8 mouse cellular contexts compared by ENCODE assay signal in the genomic region with DNA sequence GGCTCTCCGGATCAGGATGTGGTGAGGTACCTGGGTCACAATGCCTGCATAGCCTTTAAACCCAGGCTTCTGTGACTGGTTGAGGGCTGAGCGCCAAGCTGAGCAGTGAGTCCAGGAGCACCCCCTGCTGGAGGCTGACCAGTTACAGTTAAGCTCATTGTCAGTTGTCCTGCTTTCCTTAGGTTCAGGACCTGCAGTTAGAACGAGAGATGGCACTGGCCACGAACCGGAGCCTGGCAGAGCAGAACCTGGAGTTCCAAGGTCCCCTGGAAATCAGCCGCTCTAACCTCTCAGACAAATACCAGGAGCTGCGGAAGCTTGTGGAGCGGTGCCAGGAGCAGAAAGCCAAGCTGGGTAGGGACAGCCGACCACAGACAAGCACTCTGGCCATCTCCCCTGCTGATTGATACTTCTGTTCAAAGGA. TPM values are rescaled to one million over a fixed set of nuclear protein-coding genes. Genes with fewer than 3 reads are reported as not detected.
DNase-seq lines count a peak whose midpoint lies in the region; ATAC-seq and TF ChIP-seq lines count a peak whose summit lies in the region.

No protein-coding gene starts in this region.

- H3K27ac ChIP-seq in testis, adult 2 months (ENCODE audit: control insufficient read depth, insufficient read depth, low read depth, low read length) = no peak overlapping the region
- 0 out of 2 replicates have a peak overlapping the region, but pooled peaks have one; percentile 4 for H3K27ac ChIP-seq in embryonic facial prominence, embryonic 10.5 days (replicated peaks)
- peak overlapping the region; percentile 41; the same call in 1 of the 2 replicates for H3K27ac ChIP-seq in intestine, postnatal 0 days (ENCODE audit: low read depth, low read length)
- peak overlapping the region; percentile 90 for H3K27ac ChIP-seq in midbrain, embryonic 13.5 days

- DNase-seq in testis, postnatal 14 days (ENCODE audit: low spot score) = no peak
- peak; percentile 50 for DNase-seq in embryonic facial prominence, embryonic 10.5 days (ENCODE audit: low spot score)
- peak; percentile 34 to 45 for DNase-seq in gastrocnemius, postnatal 36 days
- DNase-seq in left cerebral cortex, postnatal 25 days (ENCODE audit: low spot score in 2 of 2) = peak; percentile 74 to 77
- peak; percentile 37 to 49 for DNase-seq in spleen, postnatal 14 days (ENCODE audit: low spot score in 2 of 2)

- ATAC-seq in intestine, postnatal 0 days = 0 out of 2 replicates have a peak, but pooled peaks have one; percentile 23
- no peak; the same call in 1 of the 2 replicates for ATAC-seq in midbrain, embryonic 13.5 days

- H3K4me2 ChIP-seq in intestine, postnatal 0 days (replicated peaks; ENCODE audit: low read depth) = no peak overlapping the region
- H3K4me2 ChIP-seq in midbrain, embryonic 13.5 days (replicated peaks) = no peak overlapping the region

- no peak overlapping the region for H3K4me3 ChIP-seq in testis, adult 2 months (ENCODE audit: control insufficient read depth, low read depth, low read length)
- H3K4me3 ChIP-seq in embryonic facial prominence, embryonic 10.5 days = no peak overlapping the region
- H3K4me3 ChIP-seq in intestine, postnatal 0 days (ENCODE audit: low read depth, low read length) = no peak overlapping the region
- H3K4me3 ChIP-seq in midbrain, embryonic 13.5 days (replicated peaks) = no peak overlapping the region

- 0 out of 2 replicates have a peak, but pooled peaks cover 2% of the 10 kb centered on the region for H3K4me1 ChIP-seq in testis, adult 2 months (ENCODE audit: control insufficient read depth, insufficient read depth, low read length)
- H3K4me1 ChIP-seq in embryonic facial prominence, embryonic 10.5 days = peaks cover 16% of the 10 kb centered on the region
- H3K4me1 ChIP-seq in intestine, postnatal 0 days (replicated peaks; ENCODE audit: control insufficient read depth, insufficient read depth, low read length) = no peaks in the 10 kb centered on the region
- peaks cover 29% of the 10 kb centered on the region for H3K4me1 ChIP-seq in midbrain, embryonic 13.5 days (replicated peaks)

- no peaks in the 10 kb centered on the region for H3K9me3 ChIP-seq in embryonic facial prominence, embryonic 10.5 days
- H3K9me3 ChIP-seq in intestine, postnatal 0 days (ENCODE audit: control insufficient read depth) = no peaks in the 10 kb centered on the region
- H3K9me3 ChIP-seq in midbrain, embryonic 13.5 days = no peaks in the 10 kb centered on the region

- peaks cover 5% of the 10 kb centered on the region for H3K36me3 ChIP-seq in testis, adult 2 months (ENCODE audit: control insufficient read depth, insufficient read depth, low read length)
- peaks cover 78% of the 10 kb centered on the region for H3K36me3 ChIP-seq in embryonic facial prominence, embryonic 10.5 days (replicated peaks)
- peaks cover 67% of the 10 kb centered on the region for H3K36me3 ChIP-seq in intestine, postnatal 0 days (ENCODE audit: control insufficient read depth, insufficient read depth)
- H3K36me3 ChIP-seq in midbrain, embryonic 13.5 days = peaks cover 59% of the 10 kb centered on the region

- intact Hi-C loops in gastrocnemius, postnatal 36 days (cut with DNase I) = no loop called here
- intact Hi-C loops in left cerebral cortex, postnatal 25 days (cut with DNase I) = loop anchor here (5.0 kb wide), 4 partner anchors 102 to 242 kb away; partner anchors contain the start of genes Tmem109 and Tmem132a

- no peak for TF ChIP-seq POLR2A in testis, adult 2 months (IDR thresholded peaks at IDR 0.05; ENCODE audit: control insufficient read depth, low read depth, low read length)

- H3K9ac ChIP-seq in intestine, postnatal 0 days (ENCODE audit: low read depth, low read length) = no peak overlapping the region
- H3K9ac ChIP-seq in midbrain, embryonic 13.5 days (replicated peaks) = no peak overlapping the region; the same call in 1 of the 2 replicates

- WGBS in embryonic facial prominence, embryonic 10.5 days = 83% methylated on average over 9 of the region's 9 CpGs
- 75% methylated on average over 9 of the region's 9 CpGs for WGBS in intestine, postnatal 0 days
- WGBS in midbrain, embryonic 13.5 days = 69% methylated on average over 9 of the region's 9 CpGs

- H3K27me3 ChIP-seq in testis, adult 2 months (ENCODE audit: control insufficient read depth, insufficient read depth, low read length) = no peaks in the 10 kb centered on the region
- H3K27me3 ChIP-seq in embryonic facial prominence, embryonic 10.5 days (replicated peaks; ENCODE audit: low read depth, poor library complexity, severe bottlenecking) = no peaks in the 10 kb centered on the region
- no peaks in the 10 kb centered on the region for H3K27me3 ChIP-seq in intestine, postnatal 0 days (replicated peaks; ENCODE audit: control insufficient read depth, insufficient read depth, low read length)
- no peaks in the 10 kb centered on the region for H3K27me3 ChIP-seq in midbrain, embryonic 13.5 days

- TF ChIP-seq CTCF in testis, adult 2 months (IDR thresholded peaks at IDR 0.05; ENCODE audit: control insufficient read depth, insufficient read depth, insufficient replicate concordance, low read depth, low read length) = peak; percentile 51; the same call in 1 of the 2 replicates
- peak; percentile 81 for TF ChIP-seq CTCF in intestine, postnatal 0 days (IDR thresholded peaks at IDR 0.05; ENCODE audit: low read depth)

RNA-seq across cellular contexts. Expression of gene Vps37c, which starts 21.6 kb away (rescaled TPM):
- polyA plus RNA-seq in testis, adult 2 months (2012; rRNA removed) = 29.0 and 33.6 TPM in 2 replicates
- polyA plus RNA-seq in embryonic facial prominence, embryonic 10.5 days (2016; fragmentation: Nextera tagmentation; extraction: Ambion mirVana) = 37.6 and 40.8 TPM in 2 replicates
- total RNA-seq in gastrocnemius, postnatal 36 days (2021) = 10 to 100 TPM; 16.1 to 21.6 TPM
- 31.3 and 32.2 TPM in 2 replicates for polyA plus RNA-seq in intestine, postnatal 0 days (2015; fragmentation: Nextera tagmentation; extraction: Ambion mirVana)
- 10 to 100 TPM; 27.3 to 32.3 TPM for total RNA-seq in left cerebral cortex, postnatal 25 days (2021)
- 33.1 and 35.5 TPM in 2 replicates for polyA plus RNA-seq in midbrain, embryonic 13.5 days (2015; fragmentation: Nextera tagmentation; extraction: Ambion mirVana)

RNA-seq across cellular contexts. Expression of gene Cd5, which starts 28.7 kb away (rescaled TPM):
- 0.06 and 0.18 TPM in 2 replicates for polyA plus RNA-seq in testis, adult 2 months (2012; rRNA removed)
- 0.15 and 0.19 TPM in 2 replicates for polyA plus RNA-seq in embryonic facial prominence, embryonic 10.5 days (2016; fragmentation: Nextera tagmentation; extraction: Ambion mirVana)
- total RNA-seq in gastrocnemius, postnatal 36 days (2021) = under 1 TPM in 1 of 2 experiments, not detected in 1; 0.59 TPM
- polyA plus RNA-seq in intestine, postnatal 0 days (2015; fragmentation: Nextera tagmentation; extraction: Ambion mirVana) = 0.12 and 0.18 TPM in 2 replicates
- total RNA-seq in left cerebral cortex, postnatal 25 days (2021) = not detected
- 0.24 TPM in 2 replicates for polyA plus RNA-seq in midbrain, embryonic 13.5 days (2015; fragmentation: Nextera tagmentation; extraction: Ambion mirVana)

RNA-seq across cellular contexts. Expression of gene Pga5, which starts 32.2 kb away (rescaled TPM):
- 0.10 and 0.20 TPM in 2 replicates for polyA plus RNA-seq in testis, adult 2 months (2012; rRNA removed)
- polyA plus RNA-seq in embryonic facial prominence, embryonic 10.5 days (2016; fragmentation: Nextera tagmentation; extraction: Ambion mirVana) = not detected in 2 replicates
- total RNA-seq in gastrocnemius, postnatal 36 days (2021) = not detected
- polyA plus RNA-seq in intestine, postnatal 0 days (2015; fragmentation: Nextera tagmentation; extraction: Ambion mirVana) = 5.0 and 24.6 TPM in 2 replicates
- total RNA-seq in left cerebral cortex, postnatal 25 days (2021) = not detected
- not detected in 2 replicates for polyA plus RNA-seq in midbrain, embryonic 13.5 days (2015; fragmentation: Nextera tagmentation; extraction: Ambion mirVana)
